Mouse (Mus musculus): ENCODE results near the gene Paip2b.
"Not testable (repeated sequence)": the region's sequence is repeated elsewhere in the genome, so short reads cannot be mapped to it uniquely, and the experiment has no call there.

Gene Paip2b

GRCm38 (mm10) chr6:83796686-83797085 is 34.9 kb downstream of the Paip2b start:
- DNase-seq (ENCODE audit: low spot score): no peak

GRCm38 (mm10) chr6:83795492-83795900 is 36.0 kb downstream of the Paip2b start:
- DNase-seq (ENCODE audit: low spot score): no peak

- DNase-seq (ENCODE audit: low spot score): peak; percentile 85
Measured at GRCm38 (mm10) chr6:83794760-83795296, 36.7 kb downstream of the Paip2b start, which contains the start of gene Nagk. Gene Nagk, plus strand, starts transcription at chr6:83794982.

- no peak for DNase-seq (ENCODE audit: low spot score)
Measured at GRCm38 (mm10) chr6:83791251-83791890, 40.2 kb downstream of the Paip2b start.

DNA sequence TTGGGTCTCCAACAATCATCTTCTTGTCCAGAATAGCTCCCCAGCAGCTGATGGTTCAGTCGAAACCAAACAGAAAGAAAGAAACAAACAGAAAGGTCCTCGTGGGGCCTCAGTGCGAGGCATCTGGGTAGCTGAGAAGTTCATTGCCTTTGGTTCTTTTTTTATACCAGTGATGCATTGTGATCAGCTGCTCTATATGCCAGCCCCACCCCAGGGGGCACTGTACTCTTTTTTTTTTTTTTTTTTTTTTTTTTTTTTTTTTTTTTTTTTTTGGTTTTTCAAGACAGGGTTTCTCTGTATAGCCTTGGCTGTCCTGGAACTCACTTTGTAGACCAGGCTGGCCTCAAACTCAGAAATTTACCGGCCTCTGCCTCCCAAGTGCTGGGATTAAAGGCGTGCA is 41.0 kb downstream of the Paip2b start:
- not testable (repeated sequence) for DNase-seq (ENCODE audit: low spot score)

DNA sequence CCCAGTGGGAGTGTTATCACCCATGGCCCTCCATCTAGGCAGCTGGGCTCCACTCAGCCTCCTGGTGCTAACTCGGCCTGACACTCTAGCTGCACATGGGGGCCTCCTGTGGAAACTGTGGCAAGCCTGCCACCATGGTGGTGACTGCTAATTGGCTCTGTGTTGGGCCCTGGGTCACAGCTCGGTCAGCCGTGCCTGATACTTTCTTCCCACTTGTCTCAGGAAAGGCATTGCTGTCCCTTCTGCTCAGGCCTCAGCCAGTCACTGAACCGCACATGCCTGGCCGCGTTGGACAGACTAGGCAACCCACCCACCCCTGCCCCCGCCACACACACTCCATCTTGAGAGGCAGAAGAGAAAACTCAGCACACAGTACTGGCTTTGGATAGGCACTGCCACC is 43.0 kb downstream of the Paip2b start:
- no peak for DNase-seq (ENCODE audit: low spot score)

DNA sequence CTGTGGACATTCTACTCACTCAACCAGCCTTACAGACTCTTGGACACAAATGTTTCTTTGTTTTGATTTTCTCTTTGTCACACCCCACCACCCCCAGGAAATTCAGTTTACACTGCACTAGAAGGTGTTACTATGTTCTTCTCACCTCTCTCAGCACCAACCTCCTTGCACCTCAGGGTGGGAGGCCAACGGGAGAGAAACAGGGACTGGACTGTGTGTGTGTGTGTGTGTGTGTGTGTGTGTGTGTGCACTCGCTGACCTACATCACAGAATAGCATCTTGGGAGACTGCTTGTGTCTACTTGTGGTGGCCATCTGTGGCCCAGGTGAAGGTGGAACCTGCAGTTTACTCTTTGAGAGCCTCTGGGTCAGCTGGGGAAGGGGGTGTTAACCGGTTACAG is 45.1 kb downstream of the Paip2b start:
- DNase-seq (ENCODE audit: low spot score): no peak

DNA sequence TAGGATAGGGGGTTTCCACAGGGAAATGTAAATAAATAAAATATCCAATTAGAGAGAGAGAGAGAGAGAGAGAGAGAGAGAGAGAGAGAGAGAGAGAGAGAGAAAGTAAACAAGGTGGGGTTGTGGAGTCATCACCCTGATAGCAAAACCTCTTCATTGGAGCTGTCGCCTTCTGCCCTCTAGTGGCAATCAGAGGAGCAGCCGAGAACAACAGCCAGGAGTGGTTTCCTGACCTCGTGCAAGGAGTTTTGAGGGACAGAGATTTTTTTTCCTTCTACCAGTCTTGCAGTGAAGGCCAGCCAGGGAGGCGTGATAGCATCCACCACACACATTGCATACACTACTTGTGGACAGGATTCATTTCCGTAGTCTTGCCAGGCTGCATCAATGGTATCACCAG is 52.5 kb downstream of the Paip2b start:
- peak; percentile 29 for DNase-seq (ENCODE audit: low spot score)

GRCm38 (mm10) chr6:83778306-83778705 is 53.2 kb downstream of the Paip2b start:
- no peak for DNase-seq (ENCODE audit: low spot score)

- DNase-seq (ENCODE audit: low spot score): peak; percentile 78
Measured at GRCm38 (mm10) chr6:83775638-83776293, 55.8 kb downstream of the Paip2b start, which contains the start of gene Tex261. Gene Tex261, minus strand, starts transcription at chr6:83775813.

- no peak for DNase-seq (ENCODE audit: low spot score)
Measured at GRCm38 (mm10) chr6:83774781-83775563, 56.6 kb downstream of the Paip2b start.

GRCm38 (mm10) chr6:83774126-83774525 is 57.4 kb downstream of the Paip2b start:
- DNase-seq (ENCODE audit: low spot score): no peak

DNA sequence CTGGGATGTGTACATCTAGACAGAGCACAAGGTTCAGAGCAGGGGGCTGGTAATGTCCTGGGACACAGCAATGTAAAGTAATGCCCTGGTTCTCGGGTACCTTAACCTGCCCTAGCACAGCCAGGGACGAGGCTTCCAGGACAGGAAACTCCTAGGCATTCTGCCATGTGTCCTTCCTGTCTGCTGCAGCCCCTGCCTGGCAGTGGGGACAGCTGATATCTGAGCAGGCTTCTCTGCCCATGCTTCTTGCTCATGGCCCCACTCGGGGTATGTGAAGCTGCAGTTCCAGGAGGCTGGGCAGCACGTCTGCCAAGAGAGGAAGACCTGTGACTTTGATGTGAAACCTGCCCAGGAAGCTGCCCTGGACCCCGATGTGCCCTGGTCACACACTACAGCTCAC is 63.1 kb downstream of the Paip2b start:
- no peak for DNase-seq (ENCODE audit: low spot score)

DNA sequence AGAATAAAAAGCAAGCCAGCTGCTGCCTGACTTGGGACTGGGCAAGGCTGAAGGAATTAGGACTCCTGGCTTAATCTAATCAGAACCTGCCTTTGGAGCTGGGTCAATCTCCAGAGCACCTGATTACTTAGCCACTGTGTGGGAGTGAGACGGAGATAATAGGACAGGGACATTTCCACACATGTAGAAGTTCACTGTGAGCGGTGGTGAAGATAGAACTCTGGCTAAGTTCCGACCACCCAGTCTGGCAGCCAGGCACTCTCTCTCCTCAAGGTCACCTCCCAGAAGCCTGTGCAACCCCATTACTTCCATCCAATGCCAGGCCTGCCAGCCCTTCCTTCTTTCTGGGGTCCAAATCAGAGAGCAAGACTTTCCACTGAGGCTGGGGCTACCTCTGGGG is 64.6 kb downstream of the Paip2b start:
- DNase-seq (ENCODE audit: low spot score): no peak

- no peak for DNase-seq (ENCODE audit: low spot score)
Measured at GRCm38 (mm10) chr6:83762880-83763431, 68.6 kb downstream of the Paip2b start.

- no peak for DNase-seq (ENCODE audit: low spot score)
Measured at GRCm38 (mm10) chr6:83762344-83762743, 69.2 kb downstream of the Paip2b start, which contains the start of gene Ankrd53. Gene Ankrd53, plus strand, starts transcription at chr6:83762644.

DNA sequence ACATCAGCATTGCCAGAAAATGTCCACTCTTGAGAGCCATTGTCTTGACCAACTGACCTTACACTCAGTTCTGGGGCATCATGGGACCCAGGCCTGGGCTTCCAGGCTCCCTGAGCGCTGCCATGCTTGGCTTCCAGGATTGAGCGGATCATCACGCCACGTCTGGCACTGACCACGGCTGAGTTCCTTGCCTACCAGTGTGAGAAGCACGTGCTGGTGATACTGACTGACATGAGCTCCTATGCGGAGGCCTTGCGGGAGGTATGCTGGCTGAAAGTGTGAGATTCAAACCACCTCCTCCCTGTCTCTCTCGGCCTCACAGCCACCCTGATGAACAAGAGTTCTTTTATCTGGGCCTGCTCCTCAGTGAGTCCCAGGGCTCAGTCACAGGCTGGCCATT is 75.5 kb downstream of the Paip2b start:
- no peak for DNase-seq (ENCODE audit: low spot score)

All from spleen, adult 12 weeks (tissue).